Mouse (Mus musculus): ENCODE results near the gene H2-Eb2. TPM values are rescaled to one million over a fixed set of nuclear protein-coding genes. Genes with fewer than 3 reads are reported as not detected.
A peak's percentile ranks its signal among the peaks of the same experiment; 100 is the strongest.

The H2-Eb2 gene
- polyA plus RNA-seq, 1 experiment, result not detected

DNA sequence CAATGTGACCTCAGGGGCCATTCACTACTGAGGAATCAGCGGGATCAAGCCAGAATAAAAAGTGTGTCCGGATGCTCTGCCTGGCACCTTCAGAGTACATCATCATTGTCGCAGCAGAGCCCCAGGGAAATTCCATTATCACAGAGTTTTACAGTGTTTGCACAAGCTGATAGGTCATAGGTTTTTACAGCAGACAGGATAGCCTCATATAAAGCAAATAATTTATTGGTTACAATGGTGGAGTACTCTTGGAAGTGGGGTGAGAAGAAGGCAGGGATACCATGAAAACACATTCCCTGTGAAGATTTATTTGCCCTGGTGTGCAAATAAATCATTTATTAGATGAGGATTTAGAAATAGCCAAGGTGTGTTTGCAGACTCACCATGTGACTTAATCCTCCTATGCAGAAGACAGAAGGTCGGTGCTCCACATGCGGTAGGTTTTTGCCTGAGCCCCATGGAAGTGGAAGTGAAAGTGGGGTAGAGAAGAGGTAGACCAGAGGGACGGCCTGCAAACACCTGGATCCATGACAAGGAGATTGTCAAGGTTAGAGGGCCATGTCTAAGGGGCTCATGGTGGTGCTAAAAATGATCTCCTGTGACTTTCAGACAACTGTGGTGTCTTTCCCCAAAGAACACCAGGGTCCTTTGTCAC is 47.7 kb downstream of the H2-Eb2 start:
- no peaks in the 10 kb centered on the region for H3K4me1 ChIP-seq (ENCODE audit: control insufficient read depth, insufficient read depth, low read length)
- TF ChIP-seq POLR2A (IDR thresholded peaks at IDR 0.05; ENCODE audit: low read depth, low read length) (no peak), CTCF (IDR thresholded peaks at IDR 0.05; ENCODE audit: borderline replicate concordance, insufficient read depth, low read length) (no peak)
- no peak overlapping the region for H3K4me3 ChIP-seq (ENCODE audit: insufficient read depth, low read length)
- no peak overlapping the region for H3K27ac ChIP-seq (ENCODE audit: insufficient read depth, low read length)

DNA sequence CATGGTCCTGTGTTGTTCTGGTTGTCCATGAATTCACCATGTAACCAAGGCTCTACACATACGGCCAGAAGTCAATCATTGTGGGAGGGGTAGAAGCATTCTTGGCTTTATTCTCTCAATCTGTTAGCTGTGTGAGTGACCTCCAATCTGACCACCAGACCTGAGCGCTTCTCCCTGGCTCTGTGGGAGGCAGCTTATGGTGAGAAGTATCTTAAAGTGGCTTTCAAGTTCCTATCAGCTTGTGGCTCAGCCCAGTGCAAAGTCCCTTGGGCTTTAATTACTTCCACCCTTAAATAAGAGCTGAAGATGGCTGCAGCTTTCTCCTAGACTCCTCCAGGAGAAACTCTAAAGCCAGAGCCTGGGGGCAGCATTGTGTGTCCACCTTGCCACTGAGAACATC is 51.4 kb downstream of the H2-Eb2 start, which contains the start of gene Btnl1:
Gene Btnl1 (plus strand): TSS at position 286 of the 400 bp plus-strand sequence.
- no peaks in the 10 kb centered on the region for H3K4me1 ChIP-seq (ENCODE audit: control insufficient read depth, insufficient read depth, low read length)
- no peak for TF ChIP-seq POLR2A (IDR thresholded peaks at IDR 0.05; ENCODE audit: low read depth, low read length)
- no peak for TF ChIP-seq CTCF (IDR thresholded peaks at IDR 0.05; ENCODE audit: borderline replicate concordance, insufficient read depth, low read length)
- H3K4me3 ChIP-seq (ENCODE audit: insufficient read depth, low read length), result no peak within 1 kb of the TSS
- H3K27ac ChIP-seq (ENCODE audit: insufficient read depth, low read length), result no peak within 1 kb of the TSS

DNA sequence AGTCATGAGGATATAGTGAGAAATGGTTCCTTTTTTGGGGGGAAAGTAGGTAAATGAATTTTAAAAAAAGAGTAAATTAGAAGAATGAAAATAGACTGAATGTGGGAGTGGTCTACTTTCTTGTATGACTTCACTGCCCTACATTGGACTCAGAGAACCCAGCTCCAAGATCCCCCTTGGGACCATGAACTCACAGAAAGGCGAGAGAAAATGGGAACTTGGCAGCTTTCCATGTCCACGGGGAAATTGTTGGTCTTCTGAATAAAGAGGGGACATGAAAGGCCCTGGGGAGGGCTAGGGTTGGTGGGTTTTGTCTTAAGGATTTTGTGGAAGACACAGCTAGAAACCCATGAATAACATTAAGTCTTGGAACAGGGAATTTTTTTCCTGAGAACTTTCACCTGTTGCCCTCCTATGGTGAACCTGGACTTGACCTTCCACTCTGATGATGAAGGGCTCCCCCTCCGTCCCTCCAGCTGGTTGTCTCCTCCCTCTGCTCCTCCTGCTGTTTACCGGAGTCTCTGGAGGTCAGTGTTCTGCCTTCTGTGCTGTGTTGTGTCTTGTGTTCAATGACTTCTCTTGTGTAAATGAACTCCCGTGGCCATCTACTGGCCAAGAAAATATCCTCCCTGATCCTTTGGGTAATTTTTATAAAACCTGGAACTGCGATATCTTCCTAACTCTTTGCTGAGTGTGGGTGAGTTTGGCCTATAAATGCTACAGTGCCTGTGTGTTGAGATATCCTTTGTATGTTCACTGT is 52.2 kb downstream of the H2-Eb2 start:
- H3K4me1 ChIP-seq (ENCODE audit: control insufficient read depth, insufficient read depth, low read length), result no peaks in the 10 kb centered on the region
- H3K4me3 ChIP-seq (ENCODE audit: insufficient read depth, low read length), result no peak overlapping the region
- no peak for TF ChIP-seq CTCF (IDR thresholded peaks at IDR 0.05; ENCODE audit: borderline replicate concordance, insufficient read depth, low read length)
- TF ChIP-seq POLR2A (IDR thresholded peaks at IDR 0.05; ENCODE audit: low read depth, low read length), result no peak

DNA sequence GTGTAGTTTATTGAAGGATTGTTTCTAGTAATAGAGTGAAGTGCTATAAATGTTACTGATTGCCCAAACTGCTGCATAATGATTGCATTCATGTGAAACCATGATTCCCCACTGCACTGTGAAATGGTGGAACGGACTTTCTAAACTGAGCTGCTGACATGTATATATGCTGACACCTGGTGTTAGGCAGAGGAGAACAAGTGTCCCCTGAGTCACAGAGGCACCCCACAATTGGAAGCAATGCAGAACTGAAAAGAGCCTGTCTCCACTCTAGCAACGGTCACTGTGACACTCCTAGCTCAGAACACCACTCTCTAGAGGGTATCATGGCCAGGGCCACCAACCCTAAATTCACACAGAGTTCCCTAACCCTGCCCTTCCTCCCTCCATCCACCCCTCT is 53.3 kb downstream of the H2-Eb2 start:
- TF ChIP-seq POLR2A (IDR thresholded peaks at IDR 0.05; ENCODE audit: low read depth, low read length) (no peak), CTCF (IDR thresholded peaks at IDR 0.05; ENCODE audit: borderline replicate concordance, insufficient read depth, low read length) (no peak)
- Histone ChIP-seq H3K4me3 (ENCODE audit: insufficient read depth, low read length) (no peak overlapping the region), H3K4me1 (ENCODE audit: control insufficient read depth, insufficient read depth, low read length) (no peaks in the 10 kb centered on the region), H3K27ac (ENCODE audit: insufficient read depth, low read length) (no peak overlapping the region)

More for the DNA sequence above, 52.2 kb downstream of the H2-Eb2 start:
- no peak overlapping the region for H3K27ac ChIP-seq (ENCODE audit: insufficient read depth, low read length)

DNA sequence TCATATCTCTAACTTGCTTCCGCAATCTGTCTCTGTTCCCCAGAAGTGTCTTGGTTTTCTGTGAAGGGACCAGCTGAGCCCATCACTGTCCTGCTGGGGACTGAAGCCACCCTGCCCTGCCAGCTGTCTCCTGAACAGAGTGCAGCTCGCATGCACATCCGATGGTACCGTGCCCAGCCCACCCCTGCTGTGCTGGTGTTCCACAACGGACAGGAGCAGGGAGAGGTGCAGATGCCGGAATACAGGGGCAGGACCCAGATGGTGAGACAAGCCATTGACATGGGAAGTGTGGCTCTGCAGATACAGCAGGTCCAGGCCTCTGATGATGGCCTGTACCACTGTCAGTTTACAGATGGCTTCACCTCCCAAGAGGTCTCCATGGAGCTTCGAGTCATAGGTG is 54.0 kb downstream of the H2-Eb2 start:
- H3K4me1 ChIP-seq (ENCODE audit: control insufficient read depth, insufficient read depth, low read length), result no peaks in the 10 kb centered on the region
- no peak overlapping the region for H3K27ac ChIP-seq (ENCODE audit: insufficient read depth, low read length)
- TF ChIP-seq POLR2A (IDR thresholded peaks at IDR 0.05; ENCODE audit: low read depth, low read length), result no peak
- TF ChIP-seq CTCF (IDR thresholded peaks at IDR 0.05; ENCODE audit: borderline replicate concordance, insufficient read depth, low read length), result no peak
- H3K4me3 ChIP-seq (ENCODE audit: insufficient read depth, low read length), result no peak overlapping the region

DNA sequence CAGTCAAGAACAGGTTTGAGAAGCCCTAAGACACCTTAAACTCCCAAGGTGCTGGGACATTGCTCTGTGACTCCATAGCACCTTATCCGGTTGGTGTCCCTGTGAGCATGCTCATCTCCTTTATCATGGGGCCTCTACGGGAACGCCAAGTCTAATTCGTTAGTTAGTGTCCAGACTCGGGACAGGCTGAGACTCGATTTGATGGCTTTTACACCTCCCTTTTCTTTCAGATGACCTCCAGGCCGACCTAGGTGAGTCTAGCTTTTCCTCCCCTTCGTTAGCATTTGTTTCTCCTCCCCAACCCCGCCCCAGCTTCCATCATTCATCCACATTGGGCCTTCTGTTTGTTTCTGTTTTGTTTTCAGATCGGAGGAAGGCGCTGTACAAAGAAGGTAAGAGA is 56.4 kb downstream of the H2-Eb2 start:
- no peak overlapping the region for H3K27ac ChIP-seq (ENCODE audit: insufficient read depth, low read length)
- no peaks in the 10 kb centered on the region for H3K4me1 ChIP-seq (ENCODE audit: control insufficient read depth, insufficient read depth, low read length)
- H3K4me3 ChIP-seq (ENCODE audit: insufficient read depth, low read length), result no peak overlapping the region
- TF ChIP-seq CTCF (IDR thresholded peaks at IDR 0.05; ENCODE audit: borderline replicate concordance, insufficient read depth, low read length) (no peak), POLR2A (IDR thresholded peaks at IDR 0.05; ENCODE audit: low read depth, low read length) (no peak)

DNA sequence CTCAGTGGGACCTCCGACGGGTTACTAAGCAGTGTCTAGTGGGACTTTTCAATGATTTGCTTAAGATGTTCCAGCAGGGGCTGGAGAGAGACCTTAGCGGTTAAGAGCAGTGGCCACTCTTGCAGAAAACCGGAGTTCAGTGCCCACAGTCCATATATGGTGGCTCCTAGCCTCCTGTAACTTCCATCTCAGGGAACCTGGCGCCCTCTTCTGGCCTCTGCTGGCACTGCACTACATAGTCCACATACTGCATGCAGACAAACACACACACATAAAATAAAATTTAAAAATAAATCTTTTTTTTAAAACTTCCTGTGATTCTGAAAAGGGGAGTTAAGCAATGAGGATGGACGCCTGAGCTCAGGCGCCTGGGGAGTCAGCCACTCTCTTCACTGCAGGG is 57.7 kb downstream of the H2-Eb2 start:
- Histone ChIP-seq H3K4me3 (ENCODE audit: insufficient read depth, low read length) (no peak overlapping the region), H3K27ac (ENCODE audit: insufficient read depth, low read length) (no peak overlapping the region), H3K4me1 (ENCODE audit: control insufficient read depth, insufficient read depth, low read length) (no peaks in the 10 kb centered on the region)
- TF ChIP-seq CTCF (IDR thresholded peaks at IDR 0.05; ENCODE audit: borderline replicate concordance, insufficient read depth, low read length), result no peak
- no peak for TF ChIP-seq POLR2A (IDR thresholded peaks at IDR 0.05; ENCODE audit: low read depth, low read length)

DNA sequence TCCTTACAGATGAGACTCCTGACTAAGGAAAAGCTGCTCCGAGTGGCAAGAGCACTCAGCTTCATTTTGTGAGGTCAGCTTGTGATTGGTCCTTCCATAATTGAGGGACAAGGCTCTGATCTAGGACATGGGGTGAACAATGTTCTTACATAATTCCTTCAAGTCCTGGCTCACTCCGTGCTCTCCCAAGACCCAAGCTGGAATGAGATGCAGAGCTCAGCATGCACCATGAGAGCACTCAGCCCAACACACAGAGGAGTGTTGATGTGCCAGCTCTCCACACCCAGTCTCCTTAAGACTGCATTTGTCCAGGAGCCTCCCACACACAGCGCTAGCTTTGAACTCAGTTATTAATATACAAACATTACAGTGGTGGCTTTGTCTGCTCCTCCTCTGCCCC is 59.2 kb downstream of the H2-Eb2 start:
- Histone ChIP-seq H3K4me1 (ENCODE audit: control insufficient read depth, insufficient read depth, low read length) (no peaks in the 10 kb centered on the region), H3K27ac (ENCODE audit: insufficient read depth, low read length) (no peak overlapping the region), H3K4me3 (ENCODE audit: insufficient read depth, low read length) (no peak overlapping the region)
- TF ChIP-seq CTCF (IDR thresholded peaks at IDR 0.05; ENCODE audit: borderline replicate concordance, insufficient read depth, low read length) (no peak), POLR2A (IDR thresholded peaks at IDR 0.05; ENCODE audit: low read depth, low read length) (no peak)

DNA sequence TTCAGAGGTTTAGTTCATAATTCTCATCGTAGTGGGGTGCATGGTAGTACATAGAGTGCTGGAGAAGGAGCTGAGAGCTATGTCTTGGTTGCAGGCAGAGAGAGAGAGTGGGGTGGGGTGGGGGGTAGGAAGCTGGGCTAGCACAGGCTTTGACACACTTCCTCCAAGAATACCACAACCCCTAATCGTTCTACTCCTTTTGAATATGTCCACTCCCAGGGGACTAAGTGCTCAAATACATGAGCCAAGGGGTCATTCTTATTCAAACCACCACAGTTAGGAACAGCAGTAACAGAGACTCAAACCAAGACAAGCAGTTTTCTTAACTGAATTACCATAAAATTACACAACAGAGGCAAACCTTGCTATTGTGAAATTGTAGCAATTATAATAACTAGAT is 61.2 kb downstream of the H2-Eb2 start:
- H3K27ac ChIP-seq (ENCODE audit: insufficient read depth, low read length), result no peak overlapping the region
- H3K4me1 ChIP-seq (ENCODE audit: control insufficient read depth, insufficient read depth, low read length), result no peaks in the 10 kb centered on the region
- no peak overlapping the region for H3K4me3 ChIP-seq (ENCODE audit: insufficient read depth, low read length)
- TF ChIP-seq CTCF (IDR thresholded peaks at IDR 0.05; ENCODE audit: borderline replicate concordance, insufficient read depth, low read length) (no peak), POLR2A (IDR thresholded peaks at IDR 0.05; ENCODE audit: low read depth, low read length) (no peak)

DNA sequence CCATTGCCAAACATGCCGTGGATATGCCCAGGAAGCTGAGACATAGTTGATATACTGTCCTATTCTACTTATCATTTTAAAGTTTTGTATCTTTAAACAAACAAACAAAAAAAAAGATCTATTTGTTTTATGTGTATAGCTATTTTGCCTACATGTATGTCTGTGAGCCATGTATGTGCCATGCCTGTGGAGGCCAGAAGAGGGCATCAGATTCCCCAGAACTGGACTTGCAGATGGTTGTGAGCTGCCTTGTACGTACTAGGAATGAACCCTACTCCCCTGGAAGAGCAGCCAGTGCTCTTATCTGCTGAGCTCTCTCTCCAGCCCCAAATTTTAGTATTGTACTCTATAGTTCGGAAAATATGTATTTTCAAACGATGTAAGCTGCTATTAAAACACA is 63.0 kb downstream of the H2-Eb2 start:
- Histone ChIP-seq H3K4me1 (ENCODE audit: control insufficient read depth, insufficient read depth, low read length) (no peaks in the 10 kb centered on the region), H3K4me3 (ENCODE audit: insufficient read depth, low read length) (no peak overlapping the region), H3K27ac (ENCODE audit: insufficient read depth, low read length) (no peak overlapping the region)
- no peak for TF ChIP-seq POLR2A (IDR thresholded peaks at IDR 0.05; ENCODE audit: low read depth, low read length)
- TF ChIP-seq CTCF (IDR thresholded peaks at IDR 0.05; ENCODE audit: borderline replicate concordance, insufficient read depth, low read length), result peak; percentile 62; the same call in 1 of the 2 replicates

Other genes starting within 250 kb of the H2-Eb2 start
- gene H2-Oa, start 233.3 kb upstream of the H2-Eb2 start, polyA plus RNA-seq (2011; ENCODE audit: insufficient read length, low read depth, missing spikeins), result not detected in 2 replicates
- 8.2 and 10.0 TPM in 2 replicates for gene H2-DMa, start 206.1 kb upstream of the H2-Eb2 start, polyA plus RNA-seq (2011; ENCODE audit: insufficient read length, low read depth, missing spikeins)
- 205 and 233 TPM in 2 replicates for gene Brd2, start 203.0 kb upstream of the H2-Eb2 start, polyA plus RNA-seq (2011; ENCODE audit: insufficient read length, low read depth, missing spikeins)
- not detected in 2 replicates for gene H2-DMb2, start 182.4 kb upstream of the H2-Eb2 start, polyA plus RNA-seq (2011; ENCODE audit: insufficient read length, low read depth, missing spikeins)
- 2.2 and 2.4 TPM in 2 replicates for gene H2-DMb1, start 172.6 kb upstream of the H2-Eb2 start, polyA plus RNA-seq (2011; ENCODE audit: insufficient read length, low read depth, missing spikeins)
- gene Tap1, start 138.1 kb upstream of the H2-Eb2 start, polyA plus RNA-seq (2011; ENCODE audit: insufficient read length, low read depth, missing spikeins), result 17.8 TPM in 2 replicates
- gene Psmb9, start 137.9 kb upstream of the H2-Eb2 start, polyA plus RNA-seq (2011; ENCODE audit: insufficient read length, low read depth, missing spikeins), result 2.7 and 11.9 TPM in 2 replicates
- gene Psmb8, start 127.9 kb upstream of the H2-Eb2 start, polyA plus RNA-seq (2011; ENCODE audit: insufficient read length, low read depth, missing spikeins), result 16.1 and 18.8 TPM in 2 replicates
- gene Tap2, start 122.1 kb upstream of the H2-Eb2 start, polyA plus RNA-seq (2011; ENCODE audit: insufficient read length, low read depth, missing spikeins), result 25.6 and 25.7 TPM in 2 replicates
- not detected in 2 replicates for gene H2-Ob, start 86.8 kb upstream of the H2-Eb2 start, polyA plus RNA-seq (2011; ENCODE audit: insufficient read length, low read depth, missing spikeins)
- gene H2-Ab1, start 68.0 kb upstream of the H2-Eb2 start, polyA plus RNA-seq (2011; ENCODE audit: insufficient read length, low read depth, missing spikeins), result not detected in 2 replicates
- gene H2-Aa, start 37.8 kb upstream of the H2-Eb2 start, polyA plus RNA-seq (2011; ENCODE audit: insufficient read length, low read depth, missing spikeins), result not detected in 2 replicates
- gene H2-Eb1, start 19.8 kb upstream of the H2-Eb2 start, polyA plus RNA-seq (2011; ENCODE audit: insufficient read length, low read depth, missing spikeins), result not detected in 2 replicates
- not detected in 2 replicates for gene Btnl2, start 29.2 kb downstream of the H2-Eb2 start, polyA plus RNA-seq (2011; ENCODE audit: insufficient read length, low read depth, missing spikeins)
- not detected in 2 replicates for gene Btnl1, start 51.5 kb downstream of the H2-Eb2 start, polyA plus RNA-seq (2011; ENCODE audit: insufficient read length, low read depth, missing spikeins)
- gene BC051142, start 73.2 kb downstream of the H2-Eb2 start, polyA plus RNA-seq (2011; ENCODE audit: insufficient read length, low read depth, missing spikeins), result not detected in 2 replicates
- gene Btnl4, start 151.7 kb downstream of the H2-Eb2 start, polyA plus RNA-seq (2011; ENCODE audit: insufficient read length, low read depth, missing spikeins), result not detected in 2 replicates
- gene Btnl6, start 191.7 kb downstream of the H2-Eb2 start, polyA plus RNA-seq (2011; ENCODE audit: insufficient read length, low read depth, missing spikeins), result not detected in 2 replicates
- 0.28 and 0.56 TPM in 2 replicates for gene Notch4, start 238.6 kb downstream of the H2-Eb2 start, polyA plus RNA-seq (2011; ENCODE audit: insufficient read length, low read depth, missing spikeins)